Mouse (Mus musculus): ENCODE results near the gene Kcnmb4. TPM values are rescaled to one million over a fixed set of nuclear protein-coding genes. Genes with fewer than 3 reads are reported as not detected.
A peak's percentile ranks its signal among the peaks of the same experiment; 100 is the strongest.

Kcnmb4 gene
- total RNA-seq, 1 experiment: 1.8 TPM

- Histone ChIP-seq H3K27ac (ENCODE audit: insufficient read depth, low read depth, low read length, poor library complexity, severe bottlenecking) (no peak overlapping the region), H3K9me3 (ENCODE audit: control insufficient read depth, insufficient read depth, low read depth, low read length) (no peaks in the 10 kb centered on the region), H3K4me3 (ENCODE audit: insufficient read depth in 1 of 2, low read depth in 1 of 2, low read length in 2 of 2, poor library complexity in 1 of 2, severe bottlenecking in 1 of 2) (no peak overlapping the region), H3K4me1 (ENCODE audit: control insufficient read depth in 2 of 2, insufficient read depth in 2 of 2, low read length in 2 of 2, poor library complexity in 1 of 2) (peaks cover 0 to 4% of the 10 kb centered on the region in 2 experiments; a peak in 1 of 4 replicates), H3K9ac (ENCODE audit: insufficient read depth, low read depth, low read length, poor library complexity, severe bottlenecking) (no peak overlapping the region), H3K36me3 (ENCODE audit: control insufficient read depth, insufficient read depth, low read length, poor library complexity, severe bottlenecking) (no peaks in the 10 kb centered on the region)
- TF ChIP-seq CHD2 (IDR thresholded peaks at IDR 0.05; ENCODE audit: low read depth, low read length): no peak
- no peak for TF ChIP-seq HCFC1 (IDR thresholded peaks at IDR 0.05; ENCODE audit: borderline replicate concordance, insufficient read depth, low read length)
- TF ChIP-seq ZC3H11A (IDR thresholded peaks at IDR 0.05; ENCODE audit: borderline replicate concordance, low read depth, low read length): no peak
- no peak for TF ChIP-seq ZNF384 (IDR thresholded peaks at IDR 0.05; ENCODE audit: low read depth, low read length)
- no peak for TF ChIP-seq MAFK (IDR thresholded peaks at IDR 0.05; ENCODE audit: insufficient read depth, low read depth, low read length)
- DNase-seq (ENCODE audit: low read depth, low spot score): no peak
- in situ Hi-C loops (cut with MboI; ENCODE audit: low sequenced_read_pairs in 2 of 2, unreplicated experiment in 2 of 2): no loop called here
Observed at GRCm38 (mm10) chr10:116386391-116386885, 87.2 kb downstream of the Kcnmb4 start.

GRCm38 (mm10) chr10:116384401-116384800 lies 89.3 kb downstream of the Kcnmb4 start:
- Histone ChIP-seq H3K9ac (ENCODE audit: insufficient read depth, low read depth, low read length, poor library complexity, severe bottlenecking) (no peak overlapping the region), H3K9me3 (ENCODE audit: control insufficient read depth, insufficient read depth, low read depth, low read length) (no peaks in the 10 kb centered on the region), H3K4me1 (ENCODE audit: control insufficient read depth in 2 of 2, insufficient read depth in 2 of 2, low read length in 2 of 2, poor library complexity in 1 of 2) (peaks cover 0 to 4% of the 10 kb centered on the region in 2 experiments; a peak in 1 of 4 replicates), H3K27ac (ENCODE audit: insufficient read depth, low read depth, low read length, poor library complexity, severe bottlenecking) (no peak overlapping the region), H3K36me3 (ENCODE audit: control insufficient read depth, insufficient read depth, low read length, poor library complexity, severe bottlenecking) (no peaks in the 10 kb centered on the region), H3K4me3 (ENCODE audit: insufficient read depth in 1 of 2, low read depth in 1 of 2, low read length in 2 of 2, poor library complexity in 1 of 2, severe bottlenecking in 1 of 2) (no peak overlapping the region)
- no peak for DNase-seq (ENCODE audit: low read depth, low spot score)
- TF ChIP-seq MAFK (IDR thresholded peaks at IDR 0.05; ENCODE audit: insufficient read depth, low read depth, low read length) (no peak), ZNF384 (IDR thresholded peaks at IDR 0.05; ENCODE audit: low read depth, low read length) (no peak), ZC3H11A (IDR thresholded peaks at IDR 0.05; ENCODE audit: borderline replicate concordance, low read depth, low read length) (no peak), CHD2 (IDR thresholded peaks at IDR 0.05; ENCODE audit: low read depth, low read length) (no peak), HCFC1 (IDR thresholded peaks at IDR 0.05; ENCODE audit: borderline replicate concordance, insufficient read depth, low read length) (no peak)
- in situ Hi-C loops (cut with MboI; ENCODE audit: low sequenced_read_pairs in 2 of 2, unreplicated experiment in 2 of 2): no loop called here

DNA sequence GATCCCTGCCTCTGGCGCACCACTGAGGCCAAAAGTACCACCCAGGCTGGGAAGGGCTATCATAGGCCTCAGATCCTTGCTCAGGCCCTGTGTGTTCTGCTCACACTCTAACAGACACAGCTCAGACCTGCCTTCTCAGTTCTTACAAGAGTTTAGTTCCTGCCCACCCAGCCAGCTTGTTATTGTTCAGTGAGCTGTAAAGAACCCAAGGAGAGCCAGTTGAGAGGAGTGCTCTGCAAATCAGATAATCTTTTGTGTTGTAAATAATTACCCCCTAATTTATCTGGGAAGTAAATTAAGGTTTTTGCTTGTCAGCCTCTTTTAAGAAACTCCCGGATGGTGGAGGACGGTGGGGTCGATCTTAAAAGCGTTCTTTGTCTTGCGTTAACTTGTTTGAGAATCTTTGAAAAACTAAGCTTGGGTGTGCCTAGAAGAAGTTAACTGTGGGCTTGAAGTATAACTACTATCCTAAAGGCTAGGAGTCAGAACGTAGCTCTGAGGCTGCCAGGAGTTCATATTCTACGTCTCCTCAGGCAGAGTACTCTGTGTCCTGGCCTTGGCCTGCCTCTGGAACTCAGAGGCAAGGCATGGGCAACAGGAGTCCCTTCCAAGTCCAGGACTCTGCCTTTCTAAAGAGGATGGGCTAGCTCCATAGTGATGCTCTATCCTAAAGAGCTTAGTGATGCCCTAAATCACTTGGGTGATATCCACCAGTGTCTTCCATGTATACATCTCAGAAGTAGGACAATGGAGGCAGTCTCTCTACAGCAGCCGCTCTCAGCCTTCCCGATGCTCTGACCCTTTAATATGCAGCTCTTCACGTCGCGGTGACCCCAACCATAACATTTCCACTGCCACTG lies 90.6 kb downstream of the Kcnmb4 start:
- Histone ChIP-seq H3K4me3 (ENCODE audit: insufficient read depth in 1 of 2, low read depth in 1 of 2, low read length in 2 of 2, poor library complexity in 1 of 2, severe bottlenecking in 1 of 2) (no peak overlapping the region), H3K9me3 (ENCODE audit: control insufficient read depth, insufficient read depth, low read depth, low read length) (no peaks in the 10 kb centered on the region), H3K9ac (ENCODE audit: insufficient read depth, low read depth, low read length, poor library complexity, severe bottlenecking) (no peak overlapping the region), H3K36me3 (ENCODE audit: control insufficient read depth, insufficient read depth, low read length, poor library complexity, severe bottlenecking) (no peaks in the 10 kb centered on the region), H3K4me1 (ENCODE audit: control insufficient read depth in 2 of 2, insufficient read depth in 2 of 2, low read length in 2 of 2, poor library complexity in 1 of 2) (peaks cover 0 to 4% of the 10 kb centered on the region in 2 experiments; a peak in 1 of 4 replicates), H3K27ac (ENCODE audit: insufficient read depth, low read depth, low read length, poor library complexity, severe bottlenecking) (no peak overlapping the region)
- peak; percentile 42 for DNase-seq (ENCODE audit: low read depth, low spot score)
- TF ChIP-seq HCFC1 (IDR thresholded peaks at IDR 0.05; ENCODE audit: borderline replicate concordance, insufficient read depth, low read length) (no peak), CHD2 (IDR thresholded peaks at IDR 0.05; ENCODE audit: low read depth, low read length) (no peak), ZC3H11A (IDR thresholded peaks at IDR 0.05; ENCODE audit: borderline replicate concordance, low read depth, low read length) (no peak), MAFK (IDR thresholded peaks at IDR 0.05; ENCODE audit: insufficient read depth, low read depth, low read length) (no peak), ZNF384 (IDR thresholded peaks at IDR 0.05; ENCODE audit: low read depth, low read length) (no peak)
- in situ Hi-C loops (cut with MboI; ENCODE audit: low sequenced_read_pairs in 2 of 2, unreplicated experiment in 2 of 2): no loop called here

GRCm38 (mm10) chr10:116376853-116377252 lies 96.8 kb downstream of the Kcnmb4 start:
- in situ Hi-C loops (cut with MboI; ENCODE audit: low sequenced_read_pairs in 2 of 2, unreplicated experiment in 2 of 2): no loop called here

More at GRCm38 (mm10) chr10:116376853-116377252, 96.8 kb downstream of the Kcnmb4 start:
- H3K36me3 ChIP-seq (ENCODE audit: control insufficient read depth, insufficient read depth, low read length, poor library complexity, severe bottlenecking): no peaks in the 10 kb centered on the region
- H3K9ac ChIP-seq (ENCODE audit: insufficient read depth, low read depth, low read length, poor library complexity, severe bottlenecking): no peak overlapping the region
- TF ChIP-seq ZNF384 (IDR thresholded peaks at IDR 0.05; ENCODE audit: low read depth, low read length) (no peak), ZC3H11A (IDR thresholded peaks at IDR 0.05; ENCODE audit: borderline replicate concordance, low read depth, low read length) (no peak), HCFC1 (IDR thresholded peaks at IDR 0.05; ENCODE audit: borderline replicate concordance, insufficient read depth, low read length) (no peak), CHD2 (IDR thresholded peaks at IDR 0.05; ENCODE audit: low read depth, low read length) (no peak), MAFK (IDR thresholded peaks at IDR 0.05; ENCODE audit: insufficient read depth, low read depth, low read length) (no peak)
- no peaks in the 10 kb centered on the region for H3K9me3 ChIP-seq (ENCODE audit: control insufficient read depth, insufficient read depth, low read depth, low read length)
- H3K4me3 ChIP-seq (ENCODE audit: insufficient read depth in 1 of 2, low read depth in 1 of 2, low read length in 2 of 2, poor library complexity in 1 of 2, severe bottlenecking in 1 of 2): no peak overlapping the region
- no peak overlapping the region for H3K27ac ChIP-seq (ENCODE audit: insufficient read depth, low read depth, low read length, poor library complexity, severe bottlenecking)
- no peak for DNase-seq (ENCODE audit: low read depth, low spot score)
- no peaks in the 10 kb centered on the region for H3K4me1 ChIP-seq (ENCODE audit: control insufficient read depth in 2 of 2, insufficient read depth in 2 of 2, low read length in 2 of 2, poor library complexity in 1 of 2)

Measured in ES-E14 (cell line).